Mouse (Mus musculus): ENCODE measurements around the gene Tmem161b.

GRCm38 (mm10) chr13:84344711-84345110 lies 122.6 kb downstream of the Tmem161b start:
- TF ChIP-seq EP300 (IDR thresholded peaks at IDR 0.05) (no peak), CTCF (IDR thresholded peaks at IDR 0.05) (no peak)
